Mouse (Mus musculus) monocyte, adult 5-6 weeks (primary cell): ENCODE results near the gene Tcea3. TPM values are rescaled to one million over a fixed set of nuclear protein-coding genes. Genes with fewer than 3 reads are reported as not detected.
A peak's percentile ranks its signal among the peaks of the same experiment; 100 is the strongest.

ENCODE experiments used
- ATAC-seq: fragments of 153-309, 156-312 bp; replicated peaks from 2 replicates; pipeline ENCODE4 v1.8.0; 2017; ENCODE audit warnings: mild to moderate bottlenecking; ENCODE audit not compliant: low TSS enrichment, insufficient number of reproducible peaks, severe bottlenecking, poor library complexity, low FRiP score
- total RNA-seq: library from RNA; stranded (forward); fragments of 200-1000, 200-491, 200-594 nt; gene quantifications from 3 replicates; pipeline ENCODE4 v1.2.3, GENCODE M21; 2017

Tcea3 gene
- total RNA-seq, 1 experiment from 2014 or later, result 29.0 TPM

DNA sequence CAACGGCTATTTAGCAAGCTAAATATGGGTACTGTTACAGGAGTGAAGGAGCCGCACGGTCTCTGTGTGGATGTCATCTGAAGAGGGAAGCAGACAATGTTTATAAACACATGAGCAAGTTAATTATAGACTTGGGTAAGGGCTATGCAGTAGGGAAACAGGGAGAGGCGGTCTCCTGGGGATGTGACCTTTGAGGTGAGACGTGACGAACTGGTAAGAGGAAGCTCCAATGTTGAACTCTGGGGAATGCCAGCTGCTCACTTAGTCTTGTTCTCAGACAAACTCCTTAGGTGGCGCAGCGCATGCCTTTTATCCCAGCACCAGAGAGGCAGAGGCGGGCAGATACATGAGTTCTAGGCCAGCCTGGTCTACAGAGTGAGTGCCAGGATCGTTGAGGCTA, 14.4 kb downstream of the Tcea3 start:
- ATAC-seq, result peak; percentile 80

GRCm38 (mm10) chr4:136263555-136263954, 16.0 kb downstream of the Tcea3 start:
- no peak for ATAC-seq

DNA sequence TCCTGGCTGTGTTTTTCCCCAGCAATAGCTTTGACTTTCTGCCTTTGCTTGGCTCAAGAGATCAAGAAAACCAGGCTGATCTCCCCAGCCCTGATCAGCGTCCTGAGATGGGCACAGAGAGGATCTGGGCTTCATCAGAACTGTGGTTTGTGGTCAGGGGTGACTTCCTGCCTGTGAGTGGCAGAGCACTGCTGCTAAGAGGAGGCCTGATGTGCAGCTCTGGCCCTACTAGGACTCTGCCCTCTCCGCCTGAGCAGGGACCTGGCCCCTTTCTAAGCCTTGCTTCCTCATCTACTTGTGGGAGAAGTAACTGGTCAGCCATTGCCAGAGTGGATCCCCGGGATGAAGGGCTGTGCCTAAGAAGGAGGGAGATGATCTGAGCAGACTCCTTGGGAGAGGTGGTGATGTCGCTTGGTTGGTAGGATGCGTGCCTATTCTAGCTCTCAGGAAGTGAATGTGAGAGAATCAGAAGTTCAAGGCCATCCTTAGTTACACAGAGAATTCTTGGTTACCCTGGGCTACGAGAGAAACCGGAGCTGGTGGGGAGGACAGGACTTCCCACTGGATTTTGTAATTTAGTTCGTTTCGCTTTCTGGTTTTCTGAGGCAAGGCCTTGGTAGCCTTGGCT, 19.3 kb downstream of the Tcea3 start:
- peak; percentile 94 for ATAC-seq

- ATAC-seq, result no peak
These were observed 21.4 kb downstream of the Tcea3 start for GRCm38 (mm10) chr4:136268912-136269311.

- no peak for ATAC-seq
These were observed 23.1 kb downstream of the Tcea3 start for GRCm38 (mm10) chr4:136270648-136271047.

DNA sequence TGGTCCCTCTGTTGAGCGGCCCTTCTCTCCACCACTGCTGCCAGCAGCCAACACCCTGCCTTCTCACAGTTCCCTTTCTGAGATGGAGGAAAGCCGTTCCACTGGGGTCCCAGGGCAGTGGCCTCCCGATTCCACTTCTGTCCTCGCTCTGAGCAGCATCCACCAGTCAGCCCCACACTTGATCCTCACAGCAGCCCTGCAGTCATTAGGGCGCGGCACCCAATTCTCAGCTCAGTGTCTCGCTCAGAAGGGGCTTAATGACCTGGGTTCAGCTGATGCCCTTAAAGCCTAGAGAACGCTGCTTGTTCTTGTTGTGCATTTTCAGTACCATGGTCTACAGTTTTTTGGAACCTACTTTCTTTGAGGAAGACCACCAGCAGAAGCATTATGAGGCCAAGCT, 33.6 kb downstream of the Tcea3 start:
- no peak for ATAC-seq

DNA sequence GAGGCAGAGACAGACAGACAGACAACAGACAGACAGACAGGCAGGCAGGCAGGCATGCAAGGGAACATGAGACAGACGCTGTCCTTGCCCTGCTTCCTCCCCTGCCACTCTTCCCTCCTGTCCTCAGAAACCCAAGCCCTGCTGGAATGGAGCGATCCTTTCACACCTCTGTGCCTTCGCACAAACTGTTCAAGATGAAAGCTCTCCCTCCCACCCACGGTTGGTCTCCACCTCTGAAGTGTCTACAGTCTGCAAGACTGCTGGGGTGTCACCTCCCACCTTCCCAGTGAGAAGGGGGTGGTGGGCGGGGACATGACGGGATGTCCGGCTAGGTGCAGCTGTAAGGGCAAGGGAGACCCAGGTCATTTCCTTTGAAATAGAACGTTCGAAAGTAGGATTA, 34.1 kb downstream of the Tcea3 start:
- ATAC-seq, result no peak

GRCm38 (mm10) chr4:136282621-136283480, 35.3 kb downstream of the Tcea3 start:
- ATAC-seq, result no peak

GRCm38 (mm10) chr4:136283783-136284182, 36.3 kb downstream of the Tcea3 start:
- ATAC-seq, result no peak

DNA sequence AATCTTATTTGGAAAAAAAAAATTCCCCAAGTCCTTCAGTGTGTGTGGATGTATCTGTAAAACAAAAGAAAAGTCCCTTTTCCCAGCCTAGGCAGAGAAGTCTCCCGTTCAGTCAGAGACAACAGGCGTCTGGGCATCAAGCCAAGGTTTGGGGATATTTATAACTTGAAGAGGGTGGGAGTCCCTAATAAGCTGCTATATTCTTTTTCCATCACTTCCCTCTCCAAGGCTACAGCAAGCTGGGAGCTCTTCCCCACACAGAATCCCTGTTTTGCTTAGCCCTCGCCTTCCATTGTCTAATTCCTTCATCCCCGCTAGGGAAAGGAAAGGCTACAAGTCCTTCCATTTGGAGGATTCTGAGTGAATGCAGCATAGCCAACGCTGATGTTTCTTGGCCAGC, 36.9 kb downstream of the Tcea3 start, which contains the start of gene Zfp46:
Zfp46 (plus strand) TSS at position 229 of the 400 bp plus-strand sequence.
- ATAC-seq, result no peak

DNA sequence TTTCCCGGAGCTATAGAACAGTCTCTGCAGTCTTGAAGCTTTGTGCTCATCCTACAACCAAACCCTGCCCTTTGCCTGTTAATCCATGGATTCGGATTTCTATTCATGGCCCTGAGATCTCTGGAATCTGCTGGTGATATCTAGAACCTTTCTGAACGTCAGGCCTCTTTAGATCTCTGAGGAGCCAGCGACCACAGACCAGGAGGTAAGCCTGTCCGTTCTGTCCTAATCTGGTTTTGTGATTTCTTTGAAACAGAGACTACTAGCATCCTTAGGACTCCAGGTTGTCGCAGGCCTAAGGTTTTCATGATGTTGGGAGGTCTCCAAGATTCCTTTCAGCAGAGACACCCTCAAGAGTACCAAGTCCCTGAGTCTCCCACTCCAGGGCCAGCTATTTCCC, 37.4 kb downstream of the Tcea3 start:
- ATAC-seq, result no peak

DNA sequence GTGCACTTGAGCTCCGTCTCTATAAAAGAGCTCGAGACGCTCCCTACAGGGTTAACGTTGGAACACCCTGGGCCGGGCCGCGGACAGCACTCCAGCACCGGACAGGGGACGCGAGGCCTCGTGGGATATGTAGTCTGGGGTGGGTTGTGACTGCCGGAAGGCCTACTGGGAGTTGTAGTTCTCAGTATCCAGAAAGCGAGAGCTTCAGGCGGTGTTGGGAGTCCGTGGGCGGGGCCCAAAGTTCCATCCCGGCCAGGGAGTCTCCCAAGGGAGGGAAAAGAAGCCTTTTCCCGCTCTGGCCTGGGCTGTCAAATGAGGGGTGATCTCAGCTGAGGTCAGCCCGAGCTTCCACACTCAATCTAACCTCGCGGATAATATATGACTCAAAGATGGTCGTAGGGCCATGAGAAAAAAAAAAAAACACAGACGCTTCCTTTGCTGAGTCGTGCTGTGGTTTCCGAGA, 37.9 kb downstream of the Tcea3 start:
- ATAC-seq, result peak; percentile 95

DNA sequence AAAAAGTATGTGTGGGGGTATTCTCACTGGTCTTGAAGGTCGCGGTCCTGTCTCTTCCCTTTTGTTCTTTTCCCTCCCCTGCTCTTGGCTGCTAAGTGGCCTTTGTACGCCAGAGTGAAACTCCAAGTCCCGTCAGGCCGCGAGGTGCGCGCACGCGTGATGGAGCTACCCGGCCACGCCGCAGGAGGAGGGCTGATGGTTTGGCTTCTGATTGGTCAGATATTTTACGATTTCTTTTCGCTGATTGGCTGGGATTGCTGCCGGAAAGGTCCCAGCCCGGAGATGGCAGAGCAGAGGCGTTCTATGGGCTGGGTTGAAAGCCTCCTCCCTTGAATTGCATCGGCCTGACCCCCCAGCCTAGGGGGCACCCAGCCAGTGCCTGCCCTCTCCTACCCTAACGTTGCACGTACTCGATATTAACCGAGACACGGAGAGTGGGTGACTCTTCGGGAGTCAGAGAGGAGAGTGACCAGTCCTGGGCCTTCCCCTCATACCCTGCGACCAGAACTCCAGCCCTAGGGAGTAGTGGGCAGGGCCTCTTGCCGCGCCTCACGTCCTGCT, 38.4 kb downstream of the Tcea3 start:
- peak; percentile 95 for ATAC-seq

- ATAC-seq, result no peak
These were observed 42.6 kb downstream of the Tcea3 start for GRCm38 (mm10) chr4:136289918-136290780.

GRCm38 (mm10) chr4:136290781-136291595, 43.5 kb downstream of the Tcea3 start:
- no peak for ATAC-seq

DNA sequence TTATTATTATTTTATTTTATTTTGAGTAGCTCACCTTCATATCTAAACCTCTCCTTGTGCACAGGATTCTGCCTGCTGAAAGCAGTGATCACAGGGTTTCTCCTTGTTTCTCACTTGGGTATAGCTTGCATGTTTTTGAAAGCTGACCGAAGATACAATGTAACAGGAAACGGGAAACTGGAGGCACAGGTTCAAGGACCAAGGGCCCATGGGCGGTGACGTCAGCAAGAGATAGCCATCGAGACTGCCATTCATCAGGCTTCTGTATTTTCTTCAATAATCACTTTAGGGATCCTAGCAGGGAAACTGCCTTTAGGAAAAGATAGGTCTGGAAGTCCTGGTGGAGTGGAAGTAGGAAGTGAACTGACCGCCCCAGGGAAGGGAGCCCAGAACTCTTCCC, 44.2 kb downstream of the Tcea3 start:
- ATAC-seq, result no peak

DNA sequence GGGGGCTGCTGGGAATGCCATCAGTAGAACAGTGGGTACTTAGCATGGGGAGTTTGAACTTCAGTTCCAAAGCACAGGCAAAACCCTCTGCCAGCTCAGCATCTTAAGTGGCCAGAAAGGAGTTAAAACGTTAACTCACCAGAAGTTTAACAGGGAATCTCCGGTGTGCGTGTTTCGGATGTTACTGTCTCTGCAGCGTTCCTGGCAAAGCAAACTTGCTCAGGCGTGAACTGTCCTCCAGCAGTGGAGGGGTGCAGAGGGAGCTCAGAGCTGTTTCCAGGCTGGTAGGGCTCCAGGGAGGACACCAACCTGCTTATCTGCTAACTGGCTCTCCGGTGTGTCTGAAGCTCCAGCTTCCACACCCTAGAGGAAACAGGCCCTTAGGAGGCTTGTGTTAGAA, 48.4 kb downstream of the Tcea3 start:
- no peak for ATAC-seq

DNA sequence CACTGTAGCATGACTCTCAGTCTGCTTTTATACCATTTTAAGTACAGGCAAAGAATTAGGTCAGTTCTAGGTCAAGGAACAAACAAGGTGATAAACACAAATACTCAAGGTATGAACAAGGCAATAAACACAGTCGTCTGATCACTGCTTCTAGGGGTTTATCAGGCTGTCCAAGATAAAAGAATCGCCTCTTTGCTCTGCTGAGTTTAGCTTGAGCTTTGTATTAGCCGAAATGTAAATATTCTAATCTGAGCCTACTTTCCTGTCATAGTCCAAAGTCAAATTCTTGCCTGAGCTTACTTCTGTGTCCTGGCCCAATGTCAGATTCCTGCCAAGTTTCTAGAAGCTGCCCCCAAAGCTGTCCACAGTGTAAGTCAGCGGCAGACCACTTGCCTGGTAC, 54.9 kb downstream of the Tcea3 start:
- ATAC-seq, result no peak
